Comparison of ENCODE assay signal across 21 mouse cellular contexts in genomic region chrX:167174311-167174710, GRCm38 (mm10).
"Had no signal": no experiment of that assay in that cellular context is flagged by ENCODE, and none has a peak within 500 bp of the region (broad histone marks: within the 10 kb centered on the region; RNA-seq: fewer than 3 reads in every experiment).

No protein-coding gene starts in this region.

- H3K36me3 ChIP-seq: limb, embryonic 10.5 days; limb, embryonic 13.5 days; liver, embryonic 12.5 days; liver, embryonic 15.5 days; lung, embryonic 15.5 days; midbrain, embryonic 12.5 days; neural tube, embryonic 13.5 days; stomach, embryonic 15.5 days had no signal

- H3K9ac ChIP-seq: limb, embryonic 13.5 days; liver, embryonic 12.5 days; liver, embryonic 15.5 days; lung, embryonic 15.5 days; midbrain, embryonic 12.5 days; neural tube, embryonic 13.5 days; stomach, embryonic 15.5 days had no signal

- H3K27ac ChIP-seq: layer of hippocampus, adult 2 months; limb, embryonic 10.5 days; limb, embryonic 13.5 days; liver, embryonic 12.5 days; liver, embryonic 15.5 days; lung, embryonic 15.5 days; macrophage; midbrain, embryonic 12.5 days; neural tube, embryonic 13.5 days; stomach, embryonic 15.5 days had no signal

- DNase-seq: kidney, adult 9 months; kidney, postnatal 14 days; kidney, postnatal 4 days; layer of hippocampus, adult 9-11 months; liver; lung, adult 18-20 months; lung, postnatal 14 days; retina, postnatal 1 day; right cerebral cortex, postnatal 25 days; thymus, postnatal 25 days had no signal

- H3K4me3 ChIP-seq: layer of hippocampus, adult 2 months; limb, embryonic 10.5 days; limb, embryonic 13.5 days; liver, embryonic 12.5 days; liver, embryonic 15.5 days; lung, embryonic 15.5 days; midbrain, embryonic 12.5 days; myocyte; neural tube, embryonic 13.5 days; stomach, embryonic 15.5 days had no signal

- H3K27me3 ChIP-seq: liver, embryonic 15.5 days had no signal

- H3K4me1 ChIP-seq: limb, embryonic 10.5 days; limb, embryonic 13.5 days; liver, embryonic 12.5 days; liver, embryonic 15.5 days; lung, embryonic 15.5 days; midbrain, embryonic 12.5 days; neural tube, embryonic 13.5 days; stomach, embryonic 15.5 days had no signal
